Mouse (Mus musculus): Measurements from ENCODE around the gene Ces2c.

DNA sequence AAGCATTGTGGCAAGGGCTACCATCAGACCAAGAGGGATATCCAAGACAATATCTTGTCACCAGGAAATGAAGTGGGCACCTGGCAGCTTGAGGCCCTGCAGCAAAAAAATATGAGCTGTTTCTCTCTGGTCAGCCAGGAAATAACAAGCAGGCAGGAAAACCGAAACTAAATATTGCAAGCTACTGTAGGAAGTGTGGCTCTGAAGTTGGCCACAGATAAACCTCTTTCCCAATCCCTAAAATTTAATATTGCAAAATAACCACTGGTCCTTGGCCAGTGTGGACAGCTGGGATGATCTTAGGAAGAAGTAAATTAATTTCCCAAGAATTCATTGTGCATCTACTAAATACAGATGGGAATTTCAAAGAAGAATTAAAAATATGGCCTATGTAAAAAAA, 20.0 kb upstream of the Ces2c start:
- TF ChIP-seq CTCF (IDR thresholded peaks at IDR 0.05; ENCODE audit: low read depth, low read length) (no peak), EP300 (IDR thresholded peaks at IDR 0.05; ENCODE audit: insufficient read depth, low read depth, low read length) (no peak), POLR2A (IDR thresholded peaks at IDR 0.05; ENCODE audit: insufficient read depth, low read length) (no peak)
